Mouse (Mus musculus) small intestine, adult 2 months (tissue): ENCODE results near the gene Gm17359. TPM values are rescaled to one million over a fixed set of nuclear protein-coding genes. Genes with fewer than 3 reads are reported as not detected.

Source experiments
- H3K27ac ChIP-seq: fragments of 200-500 bp; 2 replicates; pipeline ENCODE4 v1.5.1; 2012; ENCODE audit warnings: low read depth, low read length, control low read depth, inconsistent platforms; ENCODE audit not compliant: insufficient read depth
- H3K27me3 ChIP-seq: fragments of 200-500 bp; 2 replicates; pipeline ENCODE4 v1.6.1; 2012; ENCODE audit warnings: mild to moderate bottlenecking, moderate library complexity, low read length, inconsistent platforms; ENCODE audit not compliant: control insufficient read depth, insufficient read depth
- H3K36me3 ChIP-seq: fragments of 200-500 bp; 2 replicates; pipeline ENCODE4 v1.6.1; 2012; ENCODE audit warnings: mild to moderate bottlenecking, low read length, control low read depth, inconsistent platforms; ENCODE audit not compliant: control insufficient read depth, insufficient read depth
- H3K4me1 ChIP-seq: fragments of 200-500 bp; 2 replicates; pipeline ENCODE4 v1.6.1; 2012; ENCODE audit warnings: low read length, inconsistent platforms, mixed read lengths; ENCODE audit not compliant: control insufficient read depth, insufficient read depth, insufficient read length
- H3K4me3 ChIP-seq: fragments of 200-500 bp; 2 replicates; pipeline ENCODE4 v1.5.1; 2012; ENCODE audit warnings: low read depth, mild to moderate bottlenecking, control low read depth, inconsistent platforms, low read length, moderate library complexity
- CTCF ChIP-seq: fragments of 200-500 bp; IDR thresholded peaks from 2 replicates; pipeline ENCODE4 v1.5.1; 2012; ENCODE audit warnings: low read depth, mild to moderate bottlenecking, control low read depth, inconsistent platforms, low read length, moderate library complexity, mixed read lengths; ENCODE audit not compliant: insufficient replicate concordance, insufficient read length; ENCODE audit errors: extremely low read depth
- POLR2A ChIP-seq: fragments of 200-500 bp; IDR thresholded peaks from 2 replicates; pipeline ENCODE4 v1.6.1; 2012; ENCODE audit warnings: low read depth, mild to moderate bottlenecking, control low read depth, inconsistent platforms, low read length, moderate library complexity
- WGBS: fragments of 180-500 bp; shearing (Covaris S2); methylation state at CpG from one replicate; pipeline ENCODE4 v1.1.7; 2018; 5-methylcytosine and 5-hydroxymethylcytosine counted together
- polyA plus RNA-seq: library from polyadenylated mRNA; depleted of rRNA; stranded (reverse); fragments of >200 nt; gene quantifications from 2 replicates; pipeline ENCODE4 v1.2.3, GENCODE M21; 2012; rRNA removed

Gm17359 gene
- polyA plus RNA-seq, 1 experiment, result not detected

DNA sequence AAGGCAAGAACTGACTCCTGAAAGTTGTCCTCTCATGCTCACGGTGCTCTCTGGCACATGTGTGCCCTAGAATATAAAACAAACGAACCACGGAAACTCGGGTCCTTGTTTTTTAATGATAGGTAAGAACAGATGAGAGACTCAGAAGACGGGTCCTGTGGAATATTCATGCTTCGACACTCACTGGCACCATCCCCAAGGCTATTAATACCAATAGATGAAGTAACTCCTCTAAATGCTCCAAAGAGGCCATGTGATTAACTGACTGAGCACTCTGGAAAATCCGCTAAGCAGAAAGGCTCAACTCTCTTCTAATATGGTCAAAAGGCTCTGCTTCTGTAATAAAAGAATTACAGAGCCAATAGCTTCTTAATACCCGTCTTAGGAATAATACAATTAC is 157.6 kb downstream of the Gm17359 start:
- Histone ChIP-seq H3K27ac (no peak overlapping the region), H3K4me3 (no peak overlapping the region), H3K36me3 (peaks cover 1% of the 10 kb centered on the region), H3K4me1 (no peaks in the 10 kb centered on the region; the same call in 1 of the 2 replicates), H3K27me3 (no peaks in the 10 kb centered on the region)
- TF ChIP-seq POLR2A (no peak), CTCF (no peak)
- 88% methylated on average over 8 of the region's 8 CpGs for WGBS

DNA sequence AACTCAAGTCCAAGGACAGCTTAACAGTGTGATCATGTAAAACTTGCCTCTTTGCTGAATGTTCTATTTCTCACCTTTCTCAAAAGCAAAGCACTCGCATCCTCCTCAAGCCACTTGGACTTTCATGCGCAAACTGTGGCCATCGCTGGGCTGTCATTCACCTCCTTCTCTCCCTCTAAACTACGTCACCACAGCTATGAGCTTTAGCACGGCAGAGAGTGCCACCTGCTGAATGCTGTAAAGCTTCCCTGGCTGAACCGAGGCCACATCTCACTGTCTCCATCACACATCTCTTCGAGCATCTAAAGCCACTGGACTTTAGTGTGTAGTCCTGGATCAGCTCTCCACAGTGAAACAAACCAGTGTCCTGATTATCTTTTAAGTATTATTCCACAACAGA is 158.7 kb downstream of the Gm17359 start:
- Histone ChIP-seq H3K27me3 (no peaks in the 10 kb centered on the region), H3K27ac (no peak overlapping the region), H3K36me3 (peaks cover 2% of the 10 kb centered on the region), H3K4me3 (no peak overlapping the region), H3K4me1 (no peaks in the 10 kb centered on the region; the same call in 1 of the 2 replicates)
- no peak for TF ChIP-seq POLR2A
- TF ChIP-seq CTCF, result no peak
- 84% methylated on average over 7 of the region's 7 CpGs for WGBS

DNA sequence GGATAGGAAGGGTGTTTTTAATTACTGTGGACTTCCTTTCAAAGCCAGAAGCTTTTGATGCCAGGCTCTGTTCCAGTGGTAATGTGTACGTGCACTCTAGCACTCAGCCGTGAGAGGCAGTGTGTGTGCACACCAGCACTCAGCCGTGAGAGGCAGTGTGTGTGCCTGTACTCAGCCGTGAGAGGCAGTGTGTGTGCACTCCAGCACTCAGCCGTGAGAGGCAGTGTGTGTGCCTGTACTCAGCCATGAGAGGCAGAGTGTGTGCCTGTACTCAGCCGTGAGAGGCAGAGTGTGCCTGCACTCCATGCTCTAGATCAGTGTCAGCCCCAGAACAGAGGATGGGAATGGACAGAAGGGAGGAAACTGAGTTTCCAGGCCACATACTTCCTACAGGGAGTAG is 160.2 kb downstream of the Gm17359 start:
- Histone ChIP-seq H3K36me3 (peaks cover 3% of the 10 kb centered on the region), H3K27ac (no peak overlapping the region), H3K27me3 (no peaks in the 10 kb centered on the region), H3K4me3 (no peak overlapping the region), H3K4me1 (no peaks in the 10 kb centered on the region; the same call in 1 of the 2 replicates)
- 87% methylated on average over 6 of the region's 6 CpGs for WGBS
- TF ChIP-seq CTCF, result no peak
- TF ChIP-seq POLR2A, result no peak

DNA sequence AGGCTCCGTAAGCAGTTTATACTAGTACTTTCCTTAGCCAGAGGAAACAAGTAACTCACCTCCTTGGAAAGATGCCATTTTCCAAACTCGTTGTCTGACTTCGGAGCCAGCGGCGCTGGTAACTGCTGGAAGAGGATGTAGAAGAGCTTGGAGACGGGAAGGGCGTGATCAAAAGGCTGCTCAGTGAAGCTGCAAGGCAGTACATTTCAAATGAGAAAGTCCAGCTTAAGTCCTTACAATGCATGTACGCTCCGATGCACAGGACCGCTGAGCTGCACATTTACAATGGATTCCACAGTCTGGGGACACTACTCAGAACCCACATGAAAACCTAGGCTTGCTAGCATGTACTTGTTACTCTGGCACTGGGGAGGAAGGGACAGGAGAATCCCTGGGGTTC is 163.8 kb downstream of the Gm17359 start:
- Histone ChIP-seq H3K27ac (no peak overlapping the region), H3K36me3 (peaks cover 5% of the 10 kb centered on the region), H3K27me3 (no peaks in the 10 kb centered on the region), H3K4me1 (no peaks in the 10 kb centered on the region; the same call in 1 of the 2 replicates), H3K4me3 (no peak overlapping the region)
- 80% methylated on average over 10 of the region's 10 CpGs for WGBS
- TF ChIP-seq POLR2A, result no peak
- no peak for TF ChIP-seq CTCF

DNA sequence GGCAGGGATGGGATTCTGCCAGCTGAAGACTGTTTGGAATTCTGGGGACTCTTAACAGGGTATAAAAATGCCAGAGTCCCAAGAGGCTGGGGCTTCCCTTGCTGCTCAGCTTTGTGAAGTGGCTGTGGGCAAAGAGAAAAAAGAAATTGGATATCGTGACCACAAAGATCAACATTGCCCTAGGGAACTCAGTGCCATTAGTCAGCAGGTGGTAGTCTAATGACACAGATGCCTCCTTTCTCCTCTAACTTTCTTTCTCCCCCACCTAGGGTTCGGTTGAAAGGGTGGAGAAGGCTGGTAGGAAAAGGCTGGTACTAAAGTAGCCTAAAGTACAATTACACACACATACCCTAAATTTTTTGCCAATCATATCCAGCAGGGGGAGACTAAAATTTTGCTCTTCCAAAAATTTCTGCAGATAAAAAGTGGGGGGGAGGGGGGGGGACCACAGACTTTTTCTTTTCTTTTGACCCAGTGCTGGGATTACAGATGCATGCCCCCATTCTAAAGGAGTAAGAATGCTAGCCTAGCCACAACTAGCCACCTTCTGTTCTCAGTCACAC is 164.8 kb downstream of the Gm17359 start:
- 78% methylated on average over 2 of the region's 2 CpGs for WGBS
- peaks cover 5% of the 10 kb centered on the region for H3K36me3 ChIP-seq
- no peaks in the 10 kb centered on the region; the same call in 1 of the 2 replicates for H3K4me1 ChIP-seq
- no peak for TF ChIP-seq POLR2A
- TF ChIP-seq CTCF, result no peak
- H3K27me3 ChIP-seq, result no peaks in the 10 kb centered on the region
- H3K4me3 ChIP-seq, result no peak overlapping the region
- H3K27ac ChIP-seq, result no peak overlapping the region

Other genes with a start within 250 kb of the Gm17359 start
- 3.5 and 8.5 TPM in 2 replicates for gene Rapgef2, start 50.1 kb upstream of the Gm17359 start, polyA plus RNA-seq
- 1.2 and 1.6 TPM in 2 replicates for gene Fnip2, start 231.1 kb downstream of the Gm17359 start, polyA plus RNA-seq